Mouse (Mus musculus) liver, adult 2 months (tissue): ENCODE measurements at regions not wholly inside any gene's neighbourhood (a gene's known extent, or its start where the extent isn't known, plus 50 kb on each side); places are given as distances from the start of the nearest gene placed in this dataset.

Experiments
- DNase-seq: peaks from one replicate; pipeline ENCODE4 v3.0.0-alpha.2; 2011; ENCODE audit warnings: low read depth, low spot score; ENCODE audit errors: extremely low read depth
- H3K27ac ChIP-seq: fragments of 200-500 bp; replicated peaks from 2 replicates; pipeline ENCODE4 v1.5.1; 2012; ENCODE audit warnings: low read depth, mild to moderate bottlenecking, control low read depth, inconsistent platforms, low read length; ENCODE audit not compliant: insufficient read depth
- H3K27me3 ChIP-seq: fragments of 200-500 bp; 2 replicates; pipeline ENCODE4 v1.6.1; 2012; ENCODE audit warnings: mild to moderate bottlenecking, moderate library complexity, low read length, inconsistent platforms; ENCODE audit not compliant: control insufficient read depth, insufficient read depth
- H3K36me3 ChIP-seq: fragments of 200-500 bp; 2 replicates; pipeline ENCODE4 v1.6.1; 2012; ENCODE audit warnings: low read length, inconsistent platforms; ENCODE audit not compliant: control insufficient read depth, insufficient read depth
- H3K4me1 ChIP-seq: fragments of 200-500 bp; 2 replicates; pipeline ENCODE4 v1.6.1; 2011; ENCODE audit warnings: low read length; ENCODE audit not compliant: control insufficient read depth, insufficient read depth
- H3K4me3 ChIP-seq: fragments of 200-500 bp; 2 replicates; pipeline ENCODE4 v1.5.1; 2011; ENCODE audit warnings: low read depth, mild to moderate bottlenecking, control low read depth, low read length, moderate library complexity; ENCODE audit not compliant: insufficient read depth
- H3K79me2 ChIP-seq: fragments of 200-500 bp; 2 replicates; pipeline ENCODE4 v1.6.1; 2012; ENCODE audit warnings: inconsistent platforms, mild to moderate bottlenecking, low read length, moderate library complexity; ENCODE audit not compliant: control insufficient read depth, insufficient read depth
- H3K9ac ChIP-seq: fragments of 200-500 bp; 2 replicates; pipeline ENCODE4 v1.6.1; 2012; ENCODE audit warnings: low read depth, mild to moderate bottlenecking, control low read depth, inconsistent platforms, low read length
- CTCF ChIP-seq: fragments of 200-500 bp; IDR thresholded peaks from 2 replicates; pipeline ENCODE4 v1.5.1; 2011; ENCODE audit warnings: low read depth, low read length, control low read depth
- POLR2A ChIP-seq: fragments of 200-500 bp; IDR thresholded peaks from 2 replicates; pipeline ENCODE4 v1.6.1; 2011; ENCODE audit warnings: low read length, control low read depth; ENCODE audit not compliant: insufficient read depth; ENCODE audit errors: extremely low read depth
- WGBS: fragments of 180-500 bp; shearing (Covaris S2); methylation state at CpG from one replicate; pipeline ENCODE4 v1.1.7; 2018; 5-methylcytosine and 5-hydroxymethylcytosine counted together

GRCm38 (mm10) chr15:13320599-13321348 lies 147.3 kb upstream of the Cdh6 start:
- H3K9ac ChIP-seq: no peak overlapping the region
- no peaks in the 10 kb centered on the region for H3K4me1 ChIP-seq
- no peak overlapping the region for H3K27ac ChIP-seq
- no peaks in the 10 kb centered on the region for H3K79me2 ChIP-seq
- 74% methylated on average over 10 of the region's 10 CpGs for WGBS
- DNase-seq: no peak
- H3K4me3 ChIP-seq: no peak overlapping the region
- no peaks in the 10 kb centered on the region for H3K36me3 ChIP-seq
- no peaks in the 10 kb centered on the region for H3K27me3 ChIP-seq
- TF ChIP-seq CTCF (no peak), POLR2A (no peak)

- Histone ChIP-seq H3K27me3 (no peaks in the 10 kb centered on the region), H3K36me3 (no peaks in the 10 kb centered on the region), H3K27ac (no peak overlapping the region), H3K4me3 (no peak overlapping the region), H3K9ac (no peak overlapping the region), H3K79me2 (no peaks in the 10 kb centered on the region), H3K4me1 (no peaks in the 10 kb centered on the region)
- WGBS: 80% methylated on average over 6 of the region's 6 CpGs
- no peak for DNase-seq
- TF ChIP-seq POLR2A (no peak), CTCF (no peak)
These were observed 131.1 kb upstream of the Cdh6 start for GRCm38 (mm10) chr15:13304562-13304961.

- WGBS: 72% methylated on average over 7 of the region's 7 CpGs
- Histone ChIP-seq H3K4me3 (no peak overlapping the region), H3K4me1 (no peaks in the 10 kb centered on the region), H3K36me3 (no peaks in the 10 kb centered on the region), H3K27me3 (no peaks in the 10 kb centered on the region), H3K27ac (no peak overlapping the region), H3K79me2 (no peaks in the 10 kb centered on the region), H3K9ac (no peak overlapping the region)
- DNase-seq: no peak
- TF ChIP-seq POLR2A: no peak
- no peak for TF ChIP-seq CTCF
These were observed 130.0 kb upstream of the Cdh6 start for GRCm38 (mm10) chr15:13303456-13303855.

- H3K4me3 ChIP-seq: no peak overlapping the region
- no peaks in the 10 kb centered on the region for H3K4me1 ChIP-seq
- no peaks in the 10 kb centered on the region for H3K27me3 ChIP-seq
- TF ChIP-seq POLR2A (no peak), CTCF (no peak)
- H3K27ac ChIP-seq: no peak overlapping the region
- no peaks in the 10 kb centered on the region for H3K36me3 ChIP-seq
- H3K9ac ChIP-seq: no peak overlapping the region
- H3K79me2 ChIP-seq: no peaks in the 10 kb centered on the region
- DNase-seq: no peak
- WGBS: 73% methylated on average over 6 of the region's 6 CpGs
These were observed 129.2 kb upstream of the Cdh6 start for GRCm38 (mm10) chr15:13302672-13303071.

- no peaks in the 10 kb centered on the region for H3K36me3 ChIP-seq
- no peaks in the 10 kb centered on the region for H3K4me1 ChIP-seq
- no peak overlapping the region for H3K27ac ChIP-seq
- no peak overlapping the region for H3K9ac ChIP-seq
- no peaks in the 10 kb centered on the region for H3K79me2 ChIP-seq
- no peak overlapping the region for H3K4me3 ChIP-seq
- TF ChIP-seq POLR2A: no peak
- no peak for TF ChIP-seq CTCF
- H3K27me3 ChIP-seq: no peaks in the 10 kb centered on the region
- no peak for DNase-seq
- WGBS: 57% methylated on average over 6 of the region's 6 CpGs
These were observed 123.5 kb upstream of the Cdh6 start for GRCm38 (mm10) chr15:13296967-13297366.

- Histone ChIP-seq H3K36me3 (no peaks in the 10 kb centered on the region), H3K79me2 (no peaks in the 10 kb centered on the region), H3K9ac (no peak overlapping the region), H3K4me1 (no peaks in the 10 kb centered on the region), H3K27ac (no peak overlapping the region), H3K4me3 (no peak overlapping the region), H3K27me3 (no peaks in the 10 kb centered on the region; the same call in 1 of the 2 replicates)
- 81% methylated on average over 3 of the region's 3 CpGs for WGBS
- TF ChIP-seq POLR2A (no peak), CTCF (no peak)
- DNase-seq: no peak
These were observed 115.6 kb upstream of the Cdh6 start for GRCm38 (mm10) chr15:13289064-13289463.
